Mouse (Mus musculus) cerebellum, adult 2 months (tissue): ENCODE data around the gene Cog2.

Source experiments
- CTCF ChIP-seq: fragments of 200-500 bp; IDR thresholded peaks from 2 replicates; pipeline ENCODE4 v1.5.1; 2011; ENCODE audit warnings: low read depth, mild to moderate bottlenecking, control low read depth, low read length, moderate library complexity, borderline replicate concordance; ENCODE audit not compliant: insufficient read depth
- POLR2A ChIP-seq: fragments of 200-500 bp; IDR thresholded peaks from 2 replicates; pipeline ENCODE4 v1.6.1; 2011; ENCODE audit warnings: low read length, control low read depth, borderline replicate concordance; ENCODE audit not compliant: insufficient read depth

- TF ChIP-seq CTCF (no peak), POLR2A (no peak)
Observed at GRCm38 (mm10) chr8:124509156-124509555, 11.4 kb upstream of the Cog2 start.
